Mouse (Mus musculus): ENCODE data around the gene Snapc3. TPM values are rescaled to one million over a fixed set of nuclear protein-coding genes. Genes with fewer than 3 reads are reported as not detected.

Snapc3 gene
- total RNA-seq, 1 experiment: 47.8 TPM

DNA sequence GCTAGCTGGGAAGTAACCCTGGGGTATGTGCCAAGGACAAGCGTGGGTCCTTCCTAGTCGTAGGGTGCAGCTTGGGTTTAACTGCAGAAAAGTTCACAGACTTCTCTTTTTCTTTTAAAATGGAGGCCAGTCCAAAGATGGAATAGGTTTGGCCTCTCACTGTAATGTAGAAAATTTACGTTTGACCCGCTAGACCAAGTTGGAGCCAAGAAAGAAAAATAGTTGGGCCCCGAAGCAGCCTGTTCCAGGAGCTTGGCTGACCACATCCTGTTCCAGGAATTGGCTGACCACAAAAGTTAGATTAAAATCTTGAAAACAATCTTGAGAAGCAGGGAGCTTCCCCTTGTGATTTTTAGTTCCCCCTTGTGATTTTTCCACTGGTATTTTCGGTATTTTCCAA is 9.8 kb upstream of the Snapc3 start:
- in situ Hi-C loops (cut with MboI; ENCODE audit: low sequenced_read_pairs in 2 of 2, unreplicated experiment in 2 of 2): no loop called here
- Histone ChIP-seq H3K9me3 (ENCODE audit: control insufficient read depth, insufficient read depth, low read depth, low read length) (no peaks in the 10 kb centered on the region), H3K9ac (ENCODE audit: insufficient read depth, low read depth, low read length, poor library complexity, severe bottlenecking) (no peak overlapping the region), H3K4me3 (ENCODE audit: insufficient read depth in 1 of 2, low read depth in 1 of 2, low read length in 2 of 2, poor library complexity in 1 of 2, severe bottlenecking in 1 of 2) (no peak overlapping the region), H3K27ac (ENCODE audit: insufficient read depth, low read depth, low read length, poor library complexity, severe bottlenecking) (no peak overlapping the region), H3K4me1 (ENCODE audit: control insufficient read depth in 2 of 2, insufficient read depth in 2 of 2, low read length in 2 of 2, poor library complexity in 1 of 2) (no peaks in the 10 kb centered on the region), H3K36me3 (ENCODE audit: control insufficient read depth, insufficient read depth, low read length, poor library complexity, severe bottlenecking) (no peaks in the 10 kb centered on the region)
- no peak for TF ChIP-seq ZNF384 (IDR thresholded peaks at IDR 0.05; ENCODE audit: low read depth, low read length)
- TF ChIP-seq CHD2 (IDR thresholded peaks at IDR 0.05; ENCODE audit: low read depth, low read length): no peak
- no peak for TF ChIP-seq MAFK (IDR thresholded peaks at IDR 0.05; ENCODE audit: insufficient read depth, low read depth, low read length)
- no peak for TF ChIP-seq HCFC1 (IDR thresholded peaks at IDR 0.05; ENCODE audit: borderline replicate concordance, insufficient read depth, low read length)
- no peak for TF ChIP-seq ZC3H11A (IDR thresholded peaks at IDR 0.05; ENCODE audit: borderline replicate concordance, low read depth, low read length)
- no peak for DNase-seq (ENCODE audit: low read depth, low spot score)

DNA sequence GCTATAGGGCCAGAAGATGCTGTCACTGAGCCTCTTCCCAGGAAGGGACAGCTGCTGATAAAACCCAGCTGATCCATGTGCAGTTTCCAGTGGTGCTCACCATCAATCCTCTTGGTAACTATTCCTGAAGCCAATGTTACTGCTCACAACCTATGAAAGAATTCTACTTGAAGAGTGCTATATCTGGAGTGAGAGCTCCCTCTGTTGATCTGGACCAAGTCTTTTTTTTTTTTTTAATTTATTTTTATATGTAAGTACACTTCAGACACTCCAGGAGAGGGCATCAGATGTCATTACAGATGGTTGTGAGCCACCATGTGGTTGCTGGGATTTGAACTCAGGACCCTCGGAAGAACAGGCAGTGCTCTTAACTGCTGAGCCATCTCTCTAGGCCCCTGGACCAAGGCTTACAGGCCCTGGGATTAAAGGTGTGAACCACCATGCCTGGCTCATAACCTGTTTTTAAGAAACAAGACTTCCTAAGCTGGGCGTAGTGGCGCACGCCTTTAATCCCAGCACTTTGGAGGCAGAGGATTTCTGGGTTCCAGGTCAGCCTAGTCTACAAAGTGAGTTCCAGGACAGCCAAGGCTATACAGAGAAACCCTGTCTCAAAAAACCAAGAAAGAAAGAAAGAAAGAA is 7.5 kb upstream of the Snapc3 start:
- Histone ChIP-seq H3K4me3 (ENCODE audit: insufficient read depth in 1 of 2, low read depth in 1 of 2, low read length in 2 of 2, poor library complexity in 1 of 2, severe bottlenecking in 1 of 2) (no peak overlapping the region), H3K9me3 (ENCODE audit: control insufficient read depth, insufficient read depth, low read depth, low read length) (no peaks in the 10 kb centered on the region), H3K36me3 (ENCODE audit: control insufficient read depth, insufficient read depth, low read length, poor library complexity, severe bottlenecking) (no peaks in the 10 kb centered on the region), H3K4me1 (ENCODE audit: control insufficient read depth in 2 of 2, insufficient read depth in 2 of 2, low read length in 2 of 2, poor library complexity in 1 of 2) (0 out of 4 replicates have a peak, but pooled peaks cover 0 to 1% of the 10 kb centered on the region in 2 experiments), H3K9ac (ENCODE audit: insufficient read depth, low read depth, low read length, poor library complexity, severe bottlenecking) (no peak overlapping the region), H3K27ac (ENCODE audit: insufficient read depth, low read depth, low read length, poor library complexity, severe bottlenecking) (no peak overlapping the region)
- TF ChIP-seq MAFK (IDR thresholded peaks at IDR 0.05; ENCODE audit: insufficient read depth, low read depth, low read length) (no peak), HCFC1 (IDR thresholded peaks at IDR 0.05; ENCODE audit: borderline replicate concordance, insufficient read depth, low read length) (no peak), ZC3H11A (IDR thresholded peaks at IDR 0.05; ENCODE audit: borderline replicate concordance, low read depth, low read length) (no peak), CHD2 (IDR thresholded peaks at IDR 0.05; ENCODE audit: low read depth, low read length) (no peak), ZNF384 (IDR thresholded peaks at IDR 0.05; ENCODE audit: low read depth, low read length) (no peak)
- no peak for DNase-seq (ENCODE audit: low read depth, low spot score)
- in situ Hi-C loops (cut with MboI; ENCODE audit: low sequenced_read_pairs in 2 of 2, unreplicated experiment in 2 of 2): no loop called here

DNA sequence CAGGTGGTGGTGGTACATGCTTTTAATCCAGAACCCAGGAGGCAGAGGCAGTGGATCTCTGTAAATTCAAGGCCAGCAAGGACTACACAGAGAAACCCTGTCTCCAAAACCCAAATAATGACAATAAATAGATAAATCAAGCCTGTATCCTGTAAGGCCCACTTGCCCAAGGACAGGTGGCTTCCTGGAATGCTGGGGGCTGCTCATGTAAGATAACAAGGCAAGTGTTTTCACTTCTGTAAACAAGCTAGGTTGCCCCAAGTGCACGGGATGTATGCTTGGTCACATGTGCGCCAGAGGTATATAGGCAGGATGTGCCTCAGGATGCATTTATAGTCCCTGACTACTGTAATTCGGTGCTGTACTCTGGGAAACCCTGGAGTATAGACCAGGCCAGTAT is 5.5 kb upstream of the Snapc3 start:
- no peak overlapping the region for H3K9ac ChIP-seq (ENCODE audit: insufficient read depth, low read depth, low read length, poor library complexity, severe bottlenecking)
- DNase-seq (ENCODE audit: low read depth, low spot score): no peak
- in situ Hi-C loops (cut with MboI; ENCODE audit: low sequenced_read_pairs in 2 of 2, unreplicated experiment in 2 of 2): no loop called here
- no peak overlapping the region for H3K27ac ChIP-seq (ENCODE audit: insufficient read depth, low read depth, low read length, poor library complexity, severe bottlenecking)
- H3K4me3 ChIP-seq (ENCODE audit: insufficient read depth in 1 of 2, low read depth in 1 of 2, low read length in 2 of 2, poor library complexity in 1 of 2, severe bottlenecking in 1 of 2): no peak overlapping the region
- H3K9me3 ChIP-seq (ENCODE audit: control insufficient read depth, insufficient read depth, low read depth, low read length): no peaks in the 10 kb centered on the region
- H3K4me1 ChIP-seq (ENCODE audit: control insufficient read depth in 2 of 2, insufficient read depth in 2 of 2, low read length in 2 of 2, poor library complexity in 1 of 2): 0 out of 4 replicates have a peak, but pooled peaks cover 0 to 1% of the 10 kb centered on the region in 2 experiments
- TF ChIP-seq CHD2 (IDR thresholded peaks at IDR 0.05; ENCODE audit: low read depth, low read length): no peak
- TF ChIP-seq ZC3H11A (IDR thresholded peaks at IDR 0.05; ENCODE audit: borderline replicate concordance, low read depth, low read length): no peak
- no peak for TF ChIP-seq HCFC1 (IDR thresholded peaks at IDR 0.05; ENCODE audit: borderline replicate concordance, insufficient read depth, low read length)
- H3K36me3 ChIP-seq (ENCODE audit: control insufficient read depth, insufficient read depth, low read length, poor library complexity, severe bottlenecking): no peaks in the 10 kb centered on the region

DNA sequence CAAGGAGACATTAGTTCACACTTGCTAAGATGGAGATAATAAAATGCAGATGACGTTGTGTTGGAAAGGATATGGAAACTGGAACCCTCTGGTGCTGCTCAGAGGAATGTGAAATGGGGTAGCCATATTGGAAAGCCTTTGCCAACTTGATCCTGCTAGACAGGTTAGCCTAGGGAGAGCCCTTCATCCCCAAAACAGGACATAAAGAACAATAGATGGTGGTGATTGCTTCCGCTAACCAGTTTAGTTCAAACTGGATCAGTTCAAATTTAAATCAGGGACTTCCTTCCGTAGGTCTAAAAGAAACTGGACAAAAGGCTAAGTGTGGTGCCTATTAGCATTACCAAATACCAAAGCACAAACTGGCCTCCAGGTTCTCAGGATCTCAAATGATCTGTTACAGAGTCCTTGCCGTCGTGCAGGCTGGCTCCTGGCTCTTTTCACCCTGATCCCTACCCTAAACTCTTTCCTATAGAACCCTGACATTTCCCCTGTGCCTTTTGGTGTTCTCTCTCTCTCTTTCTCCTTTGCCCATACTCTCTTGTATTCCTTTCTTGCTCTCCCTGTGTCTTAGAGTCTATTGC is 3.2 kb upstream of the Snapc3 start:
- TF ChIP-seq CHD2 (IDR thresholded peaks at IDR 0.05; ENCODE audit: low read depth, low read length): no peak
- TF ChIP-seq HCFC1 (IDR thresholded peaks at IDR 0.05; ENCODE audit: borderline replicate concordance, insufficient read depth, low read length): no peak
- TF ChIP-seq ZC3H11A (IDR thresholded peaks at IDR 0.05; ENCODE audit: borderline replicate concordance, low read depth, low read length): no peak
- TF ChIP-seq ZNF384 (IDR thresholded peaks at IDR 0.05; ENCODE audit: low read depth, low read length): no peak
- TF ChIP-seq MAFK (IDR thresholded peaks at IDR 0.05; ENCODE audit: insufficient read depth, low read depth, low read length): no peak
- Histone ChIP-seq H3K4me1 (ENCODE audit: control insufficient read depth in 2 of 2, insufficient read depth in 2 of 2, low read length in 2 of 2, poor library complexity in 1 of 2) (0 out of 4 replicates have a peak, but pooled peaks cover 0 to 1% of the 10 kb centered on the region in 2 experiments), H3K36me3 (ENCODE audit: control insufficient read depth, insufficient read depth, low read length, poor library complexity, severe bottlenecking) (no peaks in the 10 kb centered on the region), H3K27ac (ENCODE audit: insufficient read depth, low read depth, low read length, poor library complexity, severe bottlenecking) (peak overlapping the region; percentile 76; the same call in 1 of the 2 replicates), H3K4me3 (ENCODE audit: insufficient read depth in 1 of 2, low read depth in 1 of 2, low read length in 2 of 2, poor library complexity in 1 of 2, severe bottlenecking in 1 of 2) (no peak overlapping the region), H3K9ac (ENCODE audit: insufficient read depth, low read depth, low read length, poor library complexity, severe bottlenecking) (no peak overlapping the region), H3K9me3 (ENCODE audit: control insufficient read depth, insufficient read depth, low read depth, low read length) (no peaks in the 10 kb centered on the region)
- DNase-seq (ENCODE audit: low read depth, low spot score): peak; percentile 35
- in situ Hi-C loops (cut with MboI; ENCODE audit: low sequenced_read_pairs in 2 of 2, unreplicated experiment in 2 of 2): no loop called here
